Mouse (Mus musculus): Measurements from ENCODE around the gene Suz12.
"Not testable (repeated sequence)": the region's sequence is repeated elsewhere in the genome, so short reads cannot be mapped to it uniquely, and the experiment has no call there.

Gene Suz12

DNA sequence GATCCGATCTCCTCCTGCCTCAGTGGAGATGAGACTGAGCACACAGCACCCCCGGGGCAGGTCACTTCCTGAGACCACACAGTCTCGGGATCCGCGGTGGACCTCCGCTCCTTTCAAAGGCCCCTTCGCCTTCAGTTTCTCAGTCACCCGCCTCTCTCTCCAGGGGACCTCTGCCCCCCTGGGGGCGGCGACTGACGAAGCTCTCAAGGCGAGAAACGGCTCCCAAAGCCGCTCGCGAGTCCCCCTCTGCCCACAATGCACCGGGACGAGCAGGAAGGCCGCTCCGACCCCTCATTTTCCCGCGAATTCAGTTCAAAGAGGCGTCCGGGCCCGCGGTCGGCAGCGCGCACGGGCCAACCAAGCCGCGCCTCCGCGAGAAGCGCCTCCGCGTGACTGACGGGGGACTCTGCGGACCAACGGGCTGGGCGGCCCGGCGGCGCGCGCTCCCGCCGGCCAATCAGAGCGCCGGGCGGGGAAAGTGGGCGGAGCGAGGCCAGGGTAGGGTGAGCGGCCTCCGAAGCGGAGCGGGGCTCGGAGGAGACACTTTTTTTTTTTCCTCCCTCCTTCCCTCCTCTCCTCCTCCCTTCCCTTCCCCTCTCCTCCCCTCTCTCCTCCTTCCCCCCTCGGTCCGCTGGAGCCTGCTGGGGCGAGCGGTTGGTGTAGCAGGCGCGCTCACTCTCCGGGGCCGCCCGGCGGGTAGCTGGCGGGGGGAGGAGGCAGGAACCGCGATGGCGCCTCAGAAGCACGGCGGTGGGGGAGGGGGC, at the start of gene Suz12:
Suz12 (plus strand) TSS at position 515 of the 764 bp plus-strand sequence.
- DNase-seq: peak; percentile 96

DNA sequence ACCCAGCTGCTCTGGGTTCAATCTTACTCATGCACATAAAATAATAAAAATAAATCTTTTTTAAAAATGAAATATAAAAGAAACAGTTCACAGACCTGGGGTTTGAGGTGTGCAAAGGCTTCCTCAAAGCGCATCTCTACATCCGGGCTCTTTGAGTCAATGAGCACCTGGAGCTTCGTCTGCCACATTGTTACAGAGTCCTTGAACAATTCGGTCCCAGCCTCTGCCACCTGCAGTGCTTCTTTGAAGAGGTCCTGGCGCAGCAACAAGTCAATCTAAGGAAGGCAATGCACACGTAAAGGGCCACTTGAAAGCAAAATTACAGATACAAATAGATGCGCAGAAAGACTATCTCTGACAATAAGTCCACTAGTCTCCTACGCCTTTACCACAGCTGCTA, 49.8 kb upstream of the Suz12 start:
- no peak for DNase-seq

DNA sequence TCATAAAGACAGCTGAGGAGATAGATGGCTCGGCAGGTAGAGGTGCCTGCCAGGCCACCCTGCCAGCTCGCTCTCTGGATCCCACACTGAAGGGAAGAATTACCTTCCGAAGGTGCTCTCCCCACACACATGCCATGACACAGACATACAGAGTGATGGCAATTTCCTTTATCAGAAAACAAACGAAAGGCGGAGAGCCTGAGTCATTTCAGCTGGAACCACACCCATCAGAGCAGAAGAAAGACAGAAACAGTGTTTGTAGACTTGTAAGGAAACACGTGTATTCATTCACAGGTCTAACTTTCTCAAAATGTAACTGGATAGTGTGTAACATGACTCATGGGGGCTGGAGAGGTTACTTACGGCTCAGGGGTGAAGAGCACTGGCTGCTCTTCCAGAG, 49.3 kb upstream of the Suz12 start:
- no peak for DNase-seq

DNA sequence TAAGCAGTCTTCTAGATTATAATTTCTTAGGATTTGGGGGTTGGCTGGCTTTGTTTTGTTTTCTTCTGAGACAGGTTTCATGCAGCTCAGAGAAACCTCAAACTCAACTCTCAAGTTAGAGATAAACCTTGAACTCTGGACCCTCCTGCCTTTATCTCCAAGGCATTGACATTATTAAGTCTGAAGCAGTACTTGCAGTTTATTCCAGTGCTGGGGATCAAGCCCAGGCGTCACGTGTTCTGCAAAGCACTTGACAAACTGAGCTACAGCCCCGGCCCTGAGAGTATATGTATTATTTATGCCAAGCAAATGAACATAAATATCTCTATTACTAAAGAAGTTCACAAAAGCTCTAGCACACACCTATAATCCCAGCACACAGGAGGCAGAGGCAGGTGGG, 45.6 kb upstream of the Suz12 start:
- DNase-seq: no peak

DNA sequence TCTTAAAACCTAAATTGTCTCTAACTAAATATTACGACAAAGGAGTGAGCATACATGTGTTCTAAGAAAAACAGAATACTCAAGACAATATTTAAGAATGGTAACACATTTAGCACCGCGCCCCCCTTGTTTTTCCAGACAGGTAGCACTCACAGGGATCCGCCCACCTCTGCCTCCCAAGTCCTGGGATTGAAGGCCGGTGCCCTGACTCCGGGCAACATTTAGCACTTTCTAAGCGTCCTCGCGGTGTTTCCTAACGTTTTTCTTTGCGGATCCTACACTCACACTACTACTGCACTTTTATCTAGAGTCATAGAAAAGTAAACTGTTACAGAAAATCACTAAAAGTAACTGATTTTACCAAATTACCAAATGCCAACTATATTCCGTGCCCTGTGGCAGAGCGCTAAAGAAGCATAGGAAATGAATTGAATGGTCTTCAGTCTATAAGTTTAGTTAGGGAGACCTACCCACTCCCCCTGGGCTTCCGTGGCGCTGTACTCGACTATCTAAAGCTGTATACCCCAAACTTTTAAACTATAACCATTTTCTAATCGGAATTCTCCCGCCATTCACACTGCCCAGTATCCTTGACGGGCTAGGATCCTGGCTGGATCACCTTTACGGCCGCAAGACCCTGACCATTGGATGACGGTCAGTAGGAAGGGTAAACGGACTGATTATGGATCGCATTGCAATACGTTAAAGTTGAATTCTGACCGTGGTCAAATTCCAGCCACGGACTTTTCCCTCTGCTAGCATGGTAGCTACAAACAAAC, 31.4 kb upstream of the Suz12 start:
- peak; percentile 14 for DNase-seq

DNA sequence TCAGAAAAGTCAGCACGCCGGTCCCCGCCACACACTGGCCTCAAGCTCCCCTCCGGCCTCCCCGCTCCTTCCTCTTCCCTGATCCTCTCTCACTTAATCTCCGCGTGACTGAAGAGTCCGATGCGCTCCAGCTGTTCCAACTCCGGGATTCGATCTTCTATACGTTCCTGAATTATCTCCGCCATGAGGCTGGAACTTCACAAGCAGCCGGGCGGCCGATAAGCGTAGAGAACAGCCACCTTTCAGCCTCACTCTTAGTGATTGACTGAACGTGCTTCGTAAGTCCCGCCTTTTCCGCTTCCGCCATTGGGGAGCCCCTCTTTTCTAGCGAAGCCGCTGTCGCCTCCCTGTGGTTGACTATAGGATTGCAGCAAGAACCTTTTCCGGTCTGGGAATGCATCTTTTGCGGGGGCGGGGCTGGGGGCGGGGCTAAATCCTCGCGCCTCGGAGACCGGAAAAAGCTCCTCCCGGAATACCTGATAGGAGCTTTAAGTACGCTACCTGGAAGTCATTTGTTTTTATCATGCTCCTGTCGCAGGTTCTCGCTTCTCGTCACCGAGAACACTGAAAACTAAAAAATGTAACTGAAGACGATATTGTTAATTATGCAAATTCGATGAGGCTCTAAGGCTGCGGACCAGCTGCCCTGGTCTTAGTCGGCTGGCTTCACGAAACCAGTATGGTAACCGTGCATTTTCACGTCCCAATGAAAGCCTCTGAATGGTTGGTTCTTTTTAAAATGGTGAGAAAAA, 30.6 kb upstream of the Suz12 start, which contains the start of gene Utp6:
Utp6 (minus strand) TSS at position 266 of the 752 bp plus-strand sequence.
- peak; percentile 97 for DNase-seq

DNA sequence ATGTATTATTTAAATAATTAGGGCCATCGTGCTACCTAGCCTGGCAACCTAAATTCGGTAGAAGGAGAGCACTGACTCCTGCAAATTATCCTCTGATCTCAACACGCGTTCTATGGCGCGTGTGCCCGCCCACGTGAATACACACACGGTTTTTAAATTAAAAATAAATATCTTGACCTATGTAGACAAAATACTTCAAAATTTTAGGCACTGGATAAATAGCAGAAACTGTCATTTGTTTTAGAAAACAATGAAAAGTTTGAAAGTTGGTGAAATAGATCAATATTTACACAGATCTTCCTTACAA, 30.1 kb upstream of the Suz12 start:
- no peak for DNase-seq

DNA sequence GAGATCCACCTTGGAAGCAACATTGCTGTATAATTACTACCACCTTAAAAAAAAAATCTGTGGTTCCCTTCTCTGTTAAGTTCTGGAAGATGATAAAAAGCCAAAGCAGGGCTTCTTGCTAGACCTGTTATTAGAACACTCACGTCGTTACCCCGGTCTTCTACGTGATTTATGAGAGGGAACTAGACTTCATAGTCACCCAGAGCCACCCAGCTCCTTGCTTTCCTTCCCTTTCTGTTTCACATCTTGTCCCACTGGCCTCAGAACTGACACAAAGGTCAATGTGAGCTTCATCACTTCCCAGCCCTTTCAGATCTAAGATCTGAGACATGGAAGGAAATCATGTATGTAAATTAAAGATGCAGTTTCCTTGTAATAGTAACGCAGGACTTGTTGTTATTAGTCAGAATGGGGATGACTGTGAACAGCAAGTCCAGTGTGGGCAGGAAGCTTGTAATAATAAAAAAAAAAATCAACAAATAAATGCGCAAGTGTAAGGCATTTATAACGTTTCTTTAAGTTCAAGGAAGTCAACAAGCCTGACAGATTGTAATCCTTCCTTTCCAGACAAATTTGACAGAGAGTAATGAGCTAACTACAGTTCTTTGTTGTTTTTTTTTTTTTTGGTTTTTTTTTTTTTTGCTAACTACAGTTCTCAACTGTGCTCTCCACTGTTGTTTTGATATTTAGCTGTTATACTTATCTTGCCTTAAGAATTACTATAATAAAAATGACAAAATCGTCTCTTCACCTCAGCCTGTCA, 29.5 kb upstream of the Suz12 start:
- DNase-seq: no peak

DNA sequence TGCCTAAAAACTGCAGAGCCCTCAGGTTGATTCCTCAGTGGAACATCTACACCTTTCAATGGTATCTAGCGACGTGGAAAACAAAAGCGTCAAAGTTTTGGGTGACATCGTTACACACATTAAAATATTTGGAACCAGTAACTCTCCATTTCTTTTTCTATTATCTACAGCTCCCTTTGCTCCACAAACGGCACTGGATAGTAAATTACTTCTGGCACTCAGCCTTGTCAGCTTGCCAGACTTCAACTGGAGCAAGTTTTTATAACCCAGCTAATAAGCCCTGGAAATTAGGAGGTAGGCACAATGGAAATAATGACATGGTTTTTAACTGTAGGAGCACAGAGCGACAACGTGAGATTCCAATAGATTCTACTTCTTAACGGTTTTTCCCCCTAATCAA, 27.0 kb upstream of the Suz12 start:
- DNase-seq: peak; percentile 16

DNA sequence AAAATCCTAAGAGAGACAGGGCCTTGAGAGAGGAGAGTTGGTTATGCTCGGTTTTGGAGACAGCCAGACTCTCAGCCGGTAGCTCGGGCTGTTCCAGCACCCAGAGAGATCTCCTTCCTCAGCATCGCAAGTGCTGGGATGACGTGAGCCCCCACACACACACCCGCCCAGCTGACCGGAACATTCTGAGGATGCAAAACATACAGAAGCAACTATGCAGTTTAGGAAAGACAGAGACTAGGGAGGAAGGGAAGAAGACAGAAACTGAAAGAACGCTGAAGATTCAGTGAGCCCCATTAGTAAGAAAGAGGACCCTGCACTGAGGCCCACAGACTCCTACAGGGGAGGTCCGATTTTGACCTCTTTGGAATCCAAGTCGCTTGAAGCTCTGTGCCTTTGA, 25.2 kb upstream of the Suz12 start:
- DNase-seq: no peak

DNA sequence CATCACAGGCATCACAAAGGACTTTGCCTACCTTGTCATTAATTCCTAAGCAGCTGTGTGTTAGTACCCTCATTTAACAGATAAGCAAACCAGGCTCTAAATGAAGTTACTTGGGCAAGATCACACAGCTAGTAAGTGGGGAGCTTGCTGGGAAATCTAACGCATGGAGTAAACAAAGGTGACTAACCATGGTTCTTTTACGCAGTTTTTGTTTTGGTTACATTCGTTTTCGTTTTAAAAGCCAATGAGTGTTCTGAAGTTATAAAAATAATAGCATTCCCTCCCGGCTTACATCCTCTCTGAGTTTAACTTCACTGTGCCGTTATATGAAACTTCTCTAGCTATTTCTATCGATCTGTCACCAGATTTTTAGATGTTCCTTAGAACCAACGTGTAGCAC, 19.8 kb upstream of the Suz12 start:
- DNase-seq: no peak

DNA sequence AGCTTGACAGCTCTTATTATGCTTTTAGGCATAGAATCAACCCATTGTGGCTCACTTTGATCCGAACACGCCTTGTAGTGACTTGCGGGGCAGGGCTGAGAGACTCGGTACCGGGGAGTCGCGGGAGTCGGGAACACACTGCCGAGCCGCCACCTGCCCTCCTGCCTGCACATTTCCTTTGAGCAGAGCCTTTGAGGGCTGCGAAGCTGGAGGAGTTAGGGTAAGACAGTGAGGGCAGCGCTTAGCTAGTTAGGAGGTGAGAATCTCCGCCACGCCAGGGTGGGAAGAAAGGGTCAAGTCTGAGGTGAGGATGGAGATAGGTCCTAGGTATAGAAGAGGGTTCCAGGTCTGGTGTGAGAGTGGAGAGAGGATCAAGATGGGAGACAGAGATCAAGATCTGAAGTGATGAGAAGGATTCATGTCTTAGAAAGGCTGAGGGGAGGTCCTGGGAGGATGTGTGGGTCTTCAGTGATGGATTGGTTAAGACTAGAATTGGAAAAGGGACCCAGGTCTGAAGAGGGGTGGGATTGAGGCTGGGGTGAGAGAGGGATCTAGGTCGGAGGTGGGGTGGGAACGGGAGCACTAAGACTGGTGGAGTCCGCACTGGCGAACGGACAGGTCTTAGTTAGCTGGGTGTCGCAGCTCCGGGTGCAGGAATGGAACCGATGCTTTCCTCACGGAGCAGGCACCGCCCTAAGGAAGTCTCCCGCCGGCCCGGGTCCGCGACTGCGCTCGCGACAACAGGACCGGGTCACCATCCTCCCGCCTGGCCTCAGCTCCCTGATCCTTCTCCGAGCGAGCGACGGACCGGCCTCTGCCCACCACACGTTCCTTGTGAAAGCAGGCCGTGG, 19.1 kb upstream of the Suz12 start:
- DNase-seq: peak; percentile 37

DNA sequence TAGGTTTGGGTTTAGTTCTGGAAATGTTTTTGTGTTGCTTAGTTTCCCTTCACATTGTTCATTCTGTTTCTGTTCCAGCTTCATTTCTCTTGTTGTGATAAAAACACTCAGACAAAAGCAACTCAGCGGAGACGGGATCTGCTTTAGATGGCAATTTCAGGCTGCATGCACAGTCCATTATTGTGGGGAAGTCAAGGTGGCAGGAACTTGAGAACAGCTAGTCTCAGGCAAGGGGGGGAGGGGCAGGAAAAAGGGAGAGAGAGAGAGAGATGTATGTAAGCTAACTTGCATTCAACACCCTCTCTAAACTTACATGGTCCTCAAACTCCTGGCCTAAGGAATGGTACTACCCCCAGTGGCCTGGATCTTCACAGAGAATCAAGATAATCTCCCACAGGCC, 17.5 kb upstream of the Suz12 start:
- no peak for DNase-seq

DNA sequence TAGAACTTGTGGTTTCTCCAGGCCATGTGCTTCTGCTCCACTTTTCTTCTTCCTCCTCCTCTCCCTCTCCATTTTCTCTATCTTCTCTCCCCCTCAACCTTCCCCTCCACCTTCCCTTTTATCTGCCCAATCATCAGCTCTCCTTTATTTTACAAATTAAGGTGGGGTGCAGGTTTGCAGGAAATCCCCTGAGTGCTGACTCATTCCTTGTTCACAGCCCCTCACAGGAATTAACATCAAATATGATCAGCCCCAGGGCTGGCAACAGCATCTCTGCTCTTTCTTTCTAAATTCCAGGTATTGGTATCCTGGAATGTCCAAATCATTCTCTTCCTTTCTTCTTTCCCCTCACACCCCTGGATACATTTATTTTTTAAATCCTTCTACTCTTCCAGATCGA, 16.7 kb upstream of the Suz12 start:
- DNase-seq: no peak

DNA sequence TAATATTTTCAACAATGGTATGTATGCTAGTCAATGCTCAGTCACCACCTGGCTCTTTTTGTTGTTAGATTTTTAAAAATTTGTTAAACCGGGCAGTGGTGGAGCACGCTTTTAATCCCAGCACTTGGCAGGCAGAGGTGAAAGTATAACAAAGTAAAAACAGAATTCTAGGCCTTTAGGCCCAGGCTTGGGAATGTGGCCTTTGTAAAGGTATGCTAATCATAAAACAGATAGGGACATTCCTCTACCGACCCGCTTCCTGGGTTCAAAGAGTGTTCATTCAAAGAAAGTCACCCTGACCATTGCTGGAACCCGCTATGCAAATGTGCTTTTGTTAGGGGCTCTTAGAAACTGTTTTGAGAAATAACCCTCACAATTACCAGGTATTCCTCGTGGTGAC, 16.3 kb upstream of the Suz12 start:
- not testable (repeated sequence) for DNase-seq

DNA sequence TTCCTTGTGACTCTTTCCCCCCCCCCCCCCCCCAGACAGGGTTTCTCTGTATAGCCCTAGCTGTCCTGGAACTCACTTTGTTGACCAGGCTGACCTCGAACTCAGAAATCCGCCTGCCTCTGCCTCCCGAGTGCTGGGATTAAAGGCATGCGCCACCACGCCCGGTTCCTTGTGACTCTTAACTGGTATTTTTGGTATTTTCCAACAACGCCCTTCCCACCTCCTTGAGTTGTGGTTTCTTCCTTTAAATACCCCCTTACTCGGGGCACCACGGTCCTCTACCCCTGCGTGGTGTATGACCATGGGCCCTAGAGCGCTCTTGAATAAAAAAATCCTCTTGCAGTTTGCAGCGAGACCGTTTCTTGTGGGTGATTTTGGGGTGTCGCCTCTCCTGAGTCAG, 15.8 kb upstream of the Suz12 start:
- DNase-seq: not testable (repeated sequence)

DNA sequence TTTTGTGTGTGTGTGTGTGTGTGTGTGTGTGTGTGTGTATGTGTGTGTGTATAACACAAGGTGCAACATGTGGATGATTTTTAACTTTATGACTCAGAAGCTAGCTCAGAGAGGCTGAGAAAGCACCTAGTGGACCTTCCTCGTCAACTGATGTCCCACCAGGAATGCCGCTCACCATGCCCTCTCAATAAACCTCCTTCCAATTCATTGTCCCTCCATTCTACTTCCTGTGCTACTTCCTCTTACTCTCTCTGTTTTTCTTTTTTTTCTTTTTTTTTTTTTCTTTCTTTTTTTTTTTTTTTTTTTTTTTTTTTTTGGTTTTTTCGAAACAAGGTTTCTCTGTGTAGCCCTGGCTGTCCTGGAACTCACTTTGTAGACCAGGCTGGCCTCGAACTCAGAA, 15.2 kb upstream of the Suz12 start:
- not testable (repeated sequence) for DNase-seq

DNA sequence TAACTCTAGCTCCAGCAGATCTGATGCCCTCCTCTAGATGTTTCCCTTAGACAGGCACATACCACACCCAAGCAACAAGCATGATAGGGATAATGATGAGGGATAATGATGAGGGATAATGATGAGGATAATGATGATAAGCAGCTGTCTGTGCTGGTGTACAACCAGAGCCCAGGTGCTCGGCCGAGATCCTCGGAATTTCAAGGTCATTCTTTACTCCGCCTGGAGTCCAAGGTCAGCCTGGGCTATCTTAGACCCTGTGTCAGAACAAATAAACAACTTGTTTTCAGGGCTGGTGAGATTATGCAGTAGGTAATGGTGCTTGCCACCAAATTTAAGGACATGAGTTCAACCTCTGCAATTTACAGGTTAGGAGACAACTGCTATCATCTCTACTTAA, 6.0 kb upstream of the Suz12 start:
- no peak for DNase-seq

DNA sequence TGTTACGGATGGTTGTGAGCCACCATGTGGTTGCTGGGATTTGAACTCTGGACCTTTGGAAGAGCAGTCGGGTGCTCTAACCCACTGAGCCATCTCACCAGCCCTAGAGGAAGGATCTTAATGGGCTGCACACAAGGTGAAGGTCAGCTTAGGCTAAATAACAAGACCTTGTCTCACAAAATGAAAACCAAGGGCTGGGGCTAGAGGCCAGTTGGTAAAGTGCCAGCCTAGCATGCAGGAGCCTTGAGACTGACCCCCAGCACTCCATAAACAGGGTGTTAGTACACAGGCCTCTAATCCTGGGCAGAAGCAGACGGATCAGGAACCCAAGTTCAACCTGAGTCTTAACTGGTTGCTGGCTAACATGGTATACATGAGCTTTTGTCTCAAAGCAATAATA, 5.0 kb upstream of the Suz12 start:
- no peak for DNase-seq

DNA sequence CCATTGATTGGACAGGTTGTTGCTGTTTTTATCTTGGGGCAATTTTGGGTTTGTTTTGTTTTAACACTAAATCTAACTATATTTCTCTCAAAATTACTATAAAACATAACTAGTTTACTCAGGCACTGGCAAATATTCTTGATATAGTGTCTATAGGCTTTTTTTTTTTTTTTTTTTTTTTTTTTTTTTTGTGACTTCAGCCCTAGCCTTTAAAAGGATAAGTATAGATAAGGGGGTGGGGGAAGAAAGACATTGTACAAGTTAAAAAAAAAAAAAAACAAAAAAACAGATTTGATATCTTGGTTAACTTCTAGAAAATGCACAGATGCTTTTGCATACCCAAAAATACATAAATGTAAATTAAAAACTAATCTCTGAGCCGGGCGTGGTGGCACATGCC, 2.8 kb upstream of the Suz12 start:
- no peak for DNase-seq

DNA sequence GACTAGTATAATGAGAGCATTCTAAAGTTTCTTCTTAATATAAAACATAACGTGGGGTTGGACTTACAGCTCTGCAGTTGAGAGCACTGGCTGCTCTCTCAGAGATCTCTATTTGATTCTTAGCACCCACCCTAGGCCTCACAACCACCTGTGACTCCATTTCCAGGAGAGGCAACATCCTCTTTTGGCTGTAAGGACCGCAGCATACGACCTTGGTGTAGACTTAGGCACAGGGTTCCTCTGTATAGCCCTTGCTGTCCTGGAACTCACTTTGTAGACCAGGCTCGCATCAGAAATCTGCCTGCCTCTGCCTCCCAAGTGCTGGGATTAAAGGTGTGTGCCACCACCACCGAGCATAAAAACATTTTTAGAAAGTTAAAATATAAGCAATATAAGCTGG, 1.3 kb upstream of the Suz12 start:
- DNase-seq: peak; percentile 19

DNA sequence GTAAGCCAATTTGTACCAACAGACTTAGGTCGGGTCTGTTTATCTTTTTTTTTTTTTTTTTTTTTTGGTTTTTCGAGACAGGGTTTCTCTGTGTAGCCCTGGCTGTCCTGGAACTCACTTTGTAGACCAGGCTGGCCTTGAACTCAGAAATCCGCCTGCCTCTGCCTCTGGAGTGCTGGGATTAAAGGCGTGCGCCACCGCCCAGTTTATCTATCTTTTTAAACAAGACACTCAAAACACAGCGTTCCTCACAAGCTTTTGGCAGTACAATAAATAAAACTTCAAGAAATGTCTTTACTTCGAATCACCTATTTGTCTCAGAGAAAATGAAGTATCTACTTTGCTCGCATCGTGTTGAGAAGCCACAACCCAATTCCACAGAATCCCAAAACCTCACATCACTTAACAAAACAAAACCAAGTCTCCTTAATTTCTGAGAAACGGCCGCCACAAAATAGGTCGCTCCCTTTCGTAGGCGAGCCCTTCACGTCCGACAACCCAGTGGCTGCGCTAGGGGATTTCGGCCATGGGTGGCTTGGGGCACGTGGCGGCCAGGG, 793 bp upstream of the Suz12 start:
- no peak for DNase-seq

Measured in cerebellum, adult 11-12 months (tissue).